Mouse (Mus musculus): ENCODE measurements at regions not wholly inside any gene's neighbourhood (a gene's known extent, or its start where the extent isn't known, plus 50 kb on each side); places are given as distances from the start of the nearest gene placed in this dataset.

DNA sequence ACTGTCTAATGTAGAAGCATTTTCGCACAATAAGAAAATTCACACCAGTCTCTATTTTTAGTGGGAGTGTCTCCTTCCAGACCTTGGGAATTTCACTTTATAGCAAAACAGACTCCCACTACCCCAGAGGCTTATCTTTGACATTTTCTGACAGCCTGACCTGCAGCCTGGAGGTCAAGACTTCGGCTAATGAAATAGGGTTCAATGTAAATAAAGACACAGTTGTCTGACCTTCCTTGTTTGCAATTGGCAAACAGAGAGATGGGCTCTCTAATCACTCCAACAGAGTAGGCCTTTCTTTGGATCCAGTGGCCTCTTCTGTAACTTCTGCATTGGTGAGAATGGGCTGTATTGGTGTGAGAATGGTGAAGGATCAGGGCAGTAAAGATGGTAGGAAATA, 321.7 kb upstream of the Tnp1 start:
- TF ChIP-seq POLR2AphosphoS5 (IDR thresholded peaks at IDR 0.05; ENCODE audit: insufficient replicate concordance, low read depth, low read length): no peak
- TF ChIP-seq CTCF (IDR thresholded peaks at IDR 0.05; ENCODE audit: low read depth, low read length): no peak
